Mouse (Mus musculus) embryonic facial prominence, embryonic 10.5 days (tissue): ENCODE data around the gene Nipal3. TPM values are rescaled to one million over a fixed set of nuclear protein-coding genes. Genes with fewer than 3 reads are reported as not detected.

Source experiments
- DNase-seq: peaks from one replicate; pipeline ENCODE4 v3.0.0-alpha.2; 2017; ENCODE audit warnings: low spot score
- H3K27ac ChIP-seq: fragments of 300-500 bp; sonication (generic); replicated peaks from 2 replicates; pipeline ENCODE4 v1.5.1; 2016; ENCODE audit warnings: mild to moderate bottlenecking
- H3K27me3 ChIP-seq: fragments of 300-500 bp; sonication (generic); replicated peaks from 2 replicates; pipeline ENCODE4 v1.6.1; 2016; ENCODE audit warnings: low read depth, mild to moderate bottlenecking; ENCODE audit not compliant: poor library complexity, severe bottlenecking
- H3K36me3 ChIP-seq: fragments of 300-500 bp; sonication (generic); replicated peaks from 2 replicates; pipeline ENCODE4 v1.6.1; 2016; ENCODE audit warnings: mild to moderate bottlenecking, moderate library complexity
- H3K4me1 ChIP-seq: fragments of 300-500 bp; sonication (generic); 2 replicates; pipeline ENCODE4 v1.6.1; 2016
- H3K4me3 ChIP-seq: fragments of 300-500 bp; sonication (generic); 2 replicates; pipeline ENCODE4 v1.5.1; 2016; ENCODE audit warnings: mild to moderate bottlenecking, moderate library complexity
- H3K9me3 ChIP-seq: fragments of 300-500 bp; sonication (generic); 2 replicates; pipeline ENCODE4 v1.6.1; 2016; ENCODE audit warnings: mild to moderate bottlenecking
- WGBS: fragments of 180-500 bp; shearing (Covaris S2); methylation state at CpG from one replicate; pipeline ENCODE4 v1.1.7; 2016; 5-methylcytosine and 5-hydroxymethylcytosine counted together
- polyA plus RNA-seq: library from polyadenylated mRNA; unstranded; fragments of >200 nt; fragmentation: Nextera tagmentation; extraction: Ambion mirVana; gene quantifications from 2 replicates; pipeline ENCODE4 v1.2.1, GENCODE M21; 2016

Gene Nipal3
- polyA plus RNA-seq, 1 experiment from 2014 or later: 3.2 TPM

DNA sequence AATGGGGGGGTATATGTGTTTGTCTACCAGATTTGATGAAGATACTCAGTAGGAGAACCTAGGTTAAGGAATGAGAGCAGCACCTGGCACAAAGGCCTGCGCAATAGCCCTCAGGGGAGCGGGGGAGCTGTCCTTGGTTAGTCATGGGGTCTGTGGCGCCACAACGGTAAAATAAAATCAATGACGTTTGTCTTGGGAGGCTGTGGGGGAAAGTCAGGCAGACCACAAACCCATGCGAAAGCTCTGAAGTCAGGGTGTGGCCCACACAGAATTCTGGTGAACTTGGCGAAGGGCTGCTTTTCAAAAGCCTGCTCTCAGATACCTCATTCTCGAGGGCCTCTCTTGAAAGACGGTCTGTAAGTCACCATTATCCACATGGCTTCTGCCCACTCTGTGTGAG, 25.6 kb upstream of the Nipal3 start:
- 83% methylated on average over 9 of the region's 9 CpGs for WGBS
- Histone ChIP-seq H3K27ac (no peak overlapping the region), H3K27me3 (peaks cover 28% of the 10 kb centered on the region)

GRCm38 (mm10) chr4:135518135-135518534, 23.3 kb upstream of the Nipal3 start:
- Histone ChIP-seq H3K27ac (no peak overlapping the region), H3K4me1 (peaks cover 18% of the 10 kb centered on the region), H3K9me3 (no peaks in the 10 kb centered on the region), H3K36me3 (no peaks in the 10 kb centered on the region), H3K27me3 (peaks cover 13% of the 10 kb centered on the region), H3K4me3 (no peak overlapping the region)
- DNase-seq: no peak
- WGBS: 84% methylated on average over 12 of the region's 12 CpGs

More for the DNA sequence above, 25.6 kb upstream of the Nipal3 start:
- Histone ChIP-seq H3K4me1 (peaks cover 28% of the 10 kb centered on the region), H3K9me3 (no peaks in the 10 kb centered on the region), H3K4me3 (no peak overlapping the region), H3K36me3 (no peaks in the 10 kb centered on the region)
- DNase-seq: no peak

DNA sequence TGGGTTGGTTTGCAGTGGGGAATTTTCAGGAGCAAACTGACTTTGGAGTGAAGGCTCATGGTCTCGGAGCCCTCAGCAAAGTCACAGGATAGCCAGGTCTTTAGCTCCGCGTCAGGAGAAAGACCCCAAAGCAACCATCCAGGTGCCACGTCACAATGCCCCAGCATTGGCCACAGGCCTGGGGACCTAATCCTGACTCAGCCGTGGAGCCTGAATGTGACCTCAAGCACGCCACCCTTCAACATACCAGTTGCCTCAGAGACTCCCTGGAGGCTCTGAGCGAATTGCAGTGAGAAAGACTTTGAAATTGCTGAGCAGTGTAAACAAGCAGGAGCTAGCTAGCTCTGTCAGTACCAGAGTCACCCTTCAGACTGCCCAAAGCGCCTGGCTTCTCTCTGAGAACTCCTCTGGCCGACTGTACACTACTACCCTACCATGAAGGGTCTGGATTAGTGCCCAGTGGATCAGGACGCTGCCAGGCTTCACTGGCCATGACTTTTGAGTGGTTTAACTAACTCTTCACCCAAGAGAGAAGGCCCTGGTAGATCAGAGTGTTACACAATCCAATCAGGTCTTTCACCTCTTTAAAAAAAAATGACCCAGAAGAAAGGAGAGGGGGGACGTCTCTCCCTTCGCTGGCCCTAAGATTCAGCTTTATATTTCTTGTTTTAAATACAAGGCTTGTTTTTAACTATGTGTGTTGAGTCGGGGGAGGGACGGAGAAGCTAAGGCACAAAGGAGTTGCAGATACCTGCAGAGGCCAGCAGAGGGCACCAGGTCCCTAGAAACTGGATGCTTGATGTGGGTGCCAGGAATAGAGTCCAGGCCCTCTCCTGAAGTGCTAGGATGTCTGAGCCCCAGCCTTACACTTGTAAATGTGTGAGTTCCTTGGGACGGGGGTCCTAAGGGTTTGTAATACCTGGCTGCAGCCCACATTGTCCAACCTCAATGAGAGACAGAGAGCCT, 21.8 kb upstream of the Nipal3 start:
- 52% methylated on average over 15 of the region's 15 CpGs for WGBS
- DNase-seq: peak; percentile 59
- Histone ChIP-seq H3K4me3 (no peak overlapping the region), H3K27ac (peak overlapping the region; percentile 48; the same call in 1 of the 2 replicates), H3K4me1 (peaks cover 18% of the 10 kb centered on the region), H3K36me3 (no peaks in the 10 kb centered on the region), H3K27me3 (peaks cover 9% of the 10 kb centered on the region), H3K9me3 (no peaks in the 10 kb centered on the region)

GRCm38 (mm10) chr4:135514925-135515324, 20.1 kb upstream of the Nipal3 start:
- Histone ChIP-seq H3K4me3 (no peak overlapping the region), H3K4me1 (peaks cover 25% of the 10 kb centered on the region), H3K27me3 (peaks cover 26% of the 10 kb centered on the region), H3K36me3 (no peaks in the 10 kb centered on the region), H3K9me3 (no peaks in the 10 kb centered on the region), H3K27ac (no peak overlapping the region)
- WGBS: 58% methylated on average over 14 of the region's 14 CpGs
- DNase-seq: no peak

- Histone ChIP-seq H3K9me3 (no peaks in the 10 kb centered on the region), H3K27ac (no peak overlapping the region), H3K4me1 (peaks cover 28% of the 10 kb centered on the region), H3K36me3 (no peaks in the 10 kb centered on the region), H3K27me3 (peaks cover 36% of the 10 kb centered on the region), H3K4me3 (no peak overlapping the region)
- 90% methylated on average over 7 of the region's 7 CpGs for WGBS
- no peak for DNase-seq
These were observed 19.0 kb upstream of the Nipal3 start for GRCm38 (mm10) chr4:135513865-135514264.

GRCm38 (mm10) chr4:135509515-135509914, 14.7 kb upstream of the Nipal3 start:
- Histone ChIP-seq H3K27ac (no peak overlapping the region), H3K4me1 (peaks cover 23% of the 10 kb centered on the region), H3K9me3 (no peaks in the 10 kb centered on the region), H3K27me3 (peaks cover 36% of the 10 kb centered on the region), H3K36me3 (no peaks in the 10 kb centered on the region), H3K4me3 (no peak overlapping the region)
- no peak for DNase-seq
- WGBS: 65% methylated on average over 12 of the region's 12 CpGs

DNA sequence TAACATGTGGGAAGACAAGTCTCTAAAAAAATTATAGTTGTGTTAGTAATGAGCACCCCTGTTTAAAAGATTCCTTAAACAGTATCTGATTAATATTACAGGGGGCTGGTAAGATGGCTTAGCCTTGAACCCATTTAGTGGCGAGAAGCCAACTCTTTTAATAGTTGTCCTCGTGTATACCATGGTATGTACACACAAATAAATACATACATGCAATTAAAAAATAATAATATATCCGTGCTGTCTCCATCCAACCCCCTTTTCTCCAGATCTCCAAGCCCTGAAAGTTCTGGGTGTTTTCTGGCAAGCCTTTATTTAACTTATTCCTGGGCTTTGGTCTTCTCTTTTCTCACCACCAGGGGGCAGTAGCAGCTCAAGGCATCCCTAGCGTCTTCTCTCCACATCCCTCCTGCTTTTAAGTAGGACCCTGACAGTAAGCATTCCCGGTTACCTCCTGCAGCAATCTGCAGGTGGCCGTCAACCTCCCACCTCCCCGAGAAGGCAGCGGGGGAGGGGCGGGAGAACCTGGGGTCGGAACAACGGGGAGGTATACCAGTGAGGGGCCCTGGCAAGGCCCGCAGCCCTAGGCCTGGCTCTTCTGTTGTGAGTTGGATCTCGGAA, 13.7 kb upstream of the Nipal3 start:
- Histone ChIP-seq H3K27me3 (peaks cover 36% of the 10 kb centered on the region), H3K4me1 (peaks cover 21% of the 10 kb centered on the region), H3K4me3 (peak overlapping the region; percentile 34; the same call in 1 of the 2 replicates), H3K9me3 (no peaks in the 10 kb centered on the region), H3K27ac (0 out of 2 replicates have a peak overlapping the region, but pooled peaks have one; percentile 58), H3K36me3 (no peaks in the 10 kb centered on the region)
- peak; percentile 84 for DNase-seq
- WGBS: 12% methylated on average over 13 of the region's 13 CpGs

- peak overlapping the region; percentile 49 for H3K4me3 ChIP-seq
- WGBS: 17% methylated on average over 22 of the region's 22 CpGs
- H3K27ac ChIP-seq: no peak overlapping the region
These were observed 12.9 kb upstream of the Nipal3 start for GRCm38 (mm10) chr4:135507547-135508350.

GRCm38 (mm10) chr4:135505794-135506193, 11.0 kb upstream of the Nipal3 start:
- Histone ChIP-seq H3K9me3 (peaks cover 5% of the 10 kb centered on the region; the same call in 1 of the 2 replicates), H3K4me3 (no peak overlapping the region), H3K36me3 (no peaks in the 10 kb centered on the region), H3K27ac (no peak overlapping the region), H3K4me1 (peaks cover 21% of the 10 kb centered on the region), H3K27me3 (peaks cover 18% of the 10 kb centered on the region)
- 82% methylated on average over 11 of the region's 11 CpGs for WGBS
- no peak for DNase-seq

More at GRCm38 (mm10) chr4:135507547-135508350, 12.9 kb upstream of the Nipal3 start:
- H3K36me3 ChIP-seq: no peaks in the 10 kb centered on the region
- no peaks in the 10 kb centered on the region for H3K9me3 ChIP-seq
- peaks cover 29% of the 10 kb centered on the region for H3K27me3 ChIP-seq
- peak; percentile 78 for DNase-seq
- peaks cover 21% of the 10 kb centered on the region for H3K4me1 ChIP-seq

DNA sequence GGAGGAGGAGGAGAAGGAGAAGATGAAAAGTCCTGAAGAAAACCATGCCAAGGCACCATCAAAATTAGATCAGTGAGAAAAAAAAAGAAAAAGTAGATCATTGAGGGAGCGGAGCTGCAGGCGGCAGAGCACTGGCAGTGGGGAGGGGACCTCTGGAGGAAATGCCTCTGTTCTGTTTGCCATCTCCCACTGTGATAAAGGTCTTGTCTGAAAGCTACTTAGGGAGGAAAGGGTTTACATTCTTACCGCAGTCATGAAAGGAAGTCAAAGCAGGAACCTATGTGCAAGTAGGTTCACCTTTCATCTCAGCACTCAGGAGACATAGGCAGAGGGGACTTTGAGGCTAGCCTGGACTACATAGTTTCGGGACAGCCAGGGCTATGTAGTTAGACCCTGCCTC, 6.7 kb upstream of the Nipal3 start:
- no peaks in the 10 kb centered on the region for H3K27me3 ChIP-seq
- H3K27ac ChIP-seq: no peak overlapping the region
- 54% methylated on average over 4 of the region's 4 CpGs for WGBS
- H3K4me3 ChIP-seq: no peak overlapping the region
- DNase-seq: no peak
- no peaks in the 10 kb centered on the region for H3K4me1 ChIP-seq
- H3K36me3 ChIP-seq: no peaks in the 10 kb centered on the region
- H3K9me3 ChIP-seq: peaks cover 10% of the 10 kb centered on the region; the same call in 1 of the 2 replicates

- 81% methylated on average over 3 of the region's 3 CpGs for WGBS
These were observed 5.0 kb upstream of the Nipal3 start for GRCm38 (mm10) chr4:135499831-135500230.

GRCm38 (mm10) chr4:135498136-135498535, 3.3 kb upstream of the Nipal3 start:
- peaks cover 24% of the 10 kb centered on the region for H3K4me1 ChIP-seq
- H3K36me3 ChIP-seq: no peaks in the 10 kb centered on the region
- 81% methylated on average over 6 of the region's 6 CpGs for WGBS
- H3K27me3 ChIP-seq: no peaks in the 10 kb centered on the region
- no peak for DNase-seq
- peaks cover 10% of the 10 kb centered on the region; the same call in 1 of the 2 replicates for H3K9me3 ChIP-seq
- no peak overlapping the region for H3K27ac ChIP-seq
- H3K4me3 ChIP-seq: no peak overlapping the region

More at GRCm38 (mm10) chr4:135499831-135500230, 5.0 kb upstream of the Nipal3 start:
- no peak overlapping the region for H3K27ac ChIP-seq
- H3K9me3 ChIP-seq: peaks cover 10% of the 10 kb centered on the region; the same call in 1 of the 2 replicates
- H3K4me3 ChIP-seq: no peak overlapping the region
- peaks cover 13% of the 10 kb centered on the region for H3K4me1 ChIP-seq
- DNase-seq: no peak
- H3K36me3 ChIP-seq: no peaks in the 10 kb centered on the region
- no peaks in the 10 kb centered on the region for H3K27me3 ChIP-seq
